Mouse (Mus musculus): Measurements from ENCODE around the gene Tango6. TPM values are rescaled to one million over a fixed set of nuclear protein-coding genes. Genes with fewer than 3 reads are reported as not detected.

Gene Tango6
- total and polyA plus RNA-seq, 2 experiments from 2014 or later: 4.0 to 13.5 TPM

- DNase-seq (ENCODE audit: low spot score) (no peak), ATAC-seq (ENCODE audit: insufficient read depth, low read depth) (no peak)
- peaks cover 3% of the 10 kb centered on the region; the same call in 1 of the 2 replicates for H3K4me1 ChIP-seq (ENCODE audit: control insufficient read depth, insufficient read depth)
- no peak overlapping the region for H3K9ac ChIP-seq (replicated peaks; ENCODE audit: low read depth, low read length)
- 62% methylated on average over 5 of the region's 5 CpGs for WGBS
- 0 out of 2 replicates have a peak, but pooled peaks cover 5% of the 10 kb centered on the region for H3K36me3 ChIP-seq (replicated peaks; ENCODE audit: control insufficient read depth, insufficient read depth, low read length)
- H3K27ac ChIP-seq (ENCODE audit: low read depth): no peak overlapping the region
- no peak overlapping the region for H3K4me2 ChIP-seq (ENCODE audit: low read depth, low read length)
- no peaks in the 10 kb centered on the region for H3K27me3 ChIP-seq (ENCODE audit: control insufficient read depth, insufficient read depth, low read length)
- TF ChIP-seq CTCF (IDR thresholded peaks at IDR 0.05; ENCODE audit: low read depth) (no peak), EP300 (IDR thresholded peaks at IDR 0.05; ENCODE audit: low read depth) (no peak)
- H3K9me3 ChIP-seq (replicated peaks; ENCODE audit: control insufficient read depth, low read length): no peaks in the 10 kb centered on the region
- H3K4me3 ChIP-seq (ENCODE audit: low read depth, low read length): no peak overlapping the region
Observed at GRCm38 (mm10) chr8:106829526-106830045, 146.7 kb downstream of the Tango6 start.

DNA sequence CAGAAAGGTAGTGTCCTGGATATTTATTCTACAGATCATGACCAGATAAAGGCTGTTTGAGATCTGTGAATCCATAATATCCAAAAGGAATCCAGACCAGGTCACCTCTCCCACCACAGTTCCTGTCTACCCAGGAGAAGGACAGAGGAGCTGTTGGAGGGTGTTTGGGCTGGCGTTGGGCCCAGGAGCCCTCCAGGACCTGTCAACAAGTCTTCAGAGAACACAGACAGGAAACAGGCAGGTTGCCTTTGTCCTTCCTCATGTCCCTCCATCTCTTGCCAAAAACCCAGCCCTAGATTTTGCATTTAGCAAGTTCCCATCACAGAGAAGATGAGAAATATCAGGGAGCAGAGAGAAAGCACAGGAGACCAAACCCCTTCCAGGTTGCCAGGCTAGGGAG lies 152.0 kb downstream of the Tango6 start:
- TF ChIP-seq CTCF (IDR thresholded peaks at IDR 0.05; ENCODE audit: low read depth) (no peak), EP300 (IDR thresholded peaks at IDR 0.05; ENCODE audit: low read depth) (peak; percentile 94)

DNA sequence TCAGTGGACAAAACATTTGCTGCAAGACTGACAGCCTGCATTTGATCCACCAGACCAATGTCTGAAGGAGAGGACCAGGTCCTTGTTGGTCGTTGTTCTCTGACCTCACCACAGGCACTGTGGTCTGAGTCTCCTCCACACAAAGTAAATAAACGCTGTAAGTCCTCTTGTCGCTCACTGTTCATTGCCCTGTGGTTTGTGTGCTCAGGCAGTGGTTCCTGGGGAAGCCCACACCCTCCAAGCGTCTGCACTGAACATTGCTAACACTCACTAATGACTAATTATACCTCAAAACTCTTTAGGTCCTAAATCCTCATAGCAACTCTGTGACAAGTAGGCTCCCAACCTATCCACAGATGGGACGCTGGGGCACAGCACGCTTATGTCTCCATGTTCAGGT lies 153.7 kb downstream of the Tango6 start:
- H3K9me3 ChIP-seq (replicated peaks; ENCODE audit: control insufficient read depth, low read length): no peaks in the 10 kb centered on the region
- H3K27me3 ChIP-seq (ENCODE audit: control insufficient read depth, insufficient read depth, low read length): no peaks in the 10 kb centered on the region
- TF ChIP-seq CTCF (IDR thresholded peaks at IDR 0.05; ENCODE audit: low read depth) (no peak), EP300 (IDR thresholded peaks at IDR 0.05; ENCODE audit: low read depth) (no peak)
- no peak overlapping the region for H3K27ac ChIP-seq (ENCODE audit: low read depth)
- 79% methylated on average over 6 of the region's 6 CpGs for WGBS
- H3K4me2 ChIP-seq (ENCODE audit: low read depth, low read length): no peak overlapping the region
- ATAC-seq (ENCODE audit: insufficient read depth, low read depth): no peak
- H3K4me3 ChIP-seq (ENCODE audit: low read depth, low read length): no peak overlapping the region
- H3K9ac ChIP-seq (replicated peaks; ENCODE audit: low read depth, low read length): no peak overlapping the region
- DNase-seq (ENCODE audit: low spot score): no peak
- H3K36me3 ChIP-seq (replicated peaks; ENCODE audit: control insufficient read depth, insufficient read depth, low read length): no peaks in the 10 kb centered on the region
- peaks cover 29% of the 10 kb centered on the region for H3K4me1 ChIP-seq (ENCODE audit: control insufficient read depth, insufficient read depth)

More for the DNA sequence above, 152.0 kb downstream of the Tango6 start:
- DNase-seq (ENCODE audit: low spot score) (peak; percentile 87), ATAC-seq (ENCODE audit: insufficient read depth, low read depth) (peak; percentile 90)
- Histone ChIP-seq H3K4me2 (ENCODE audit: low read depth, low read length) (no peak overlapping the region), H3K27me3 (ENCODE audit: control insufficient read depth, insufficient read depth, low read length) (no peaks in the 10 kb centered on the region), H3K4me3 (ENCODE audit: low read depth, low read length) (no peak overlapping the region), H3K36me3 (replicated peaks; ENCODE audit: control insufficient read depth, insufficient read depth, low read length) (no peaks in the 10 kb centered on the region), H3K4me1 (ENCODE audit: control insufficient read depth, insufficient read depth) (peaks cover 25% of the 10 kb centered on the region), H3K9ac (replicated peaks; ENCODE audit: low read depth, low read length) (no peak overlapping the region), H3K9me3 (replicated peaks; ENCODE audit: control insufficient read depth, low read length) (no peaks in the 10 kb centered on the region), H3K27ac (ENCODE audit: low read depth) (peak overlapping the region; percentile 74)
- WGBS: 13% methylated on average over 1 of the region's 1 CpGs

DNA sequence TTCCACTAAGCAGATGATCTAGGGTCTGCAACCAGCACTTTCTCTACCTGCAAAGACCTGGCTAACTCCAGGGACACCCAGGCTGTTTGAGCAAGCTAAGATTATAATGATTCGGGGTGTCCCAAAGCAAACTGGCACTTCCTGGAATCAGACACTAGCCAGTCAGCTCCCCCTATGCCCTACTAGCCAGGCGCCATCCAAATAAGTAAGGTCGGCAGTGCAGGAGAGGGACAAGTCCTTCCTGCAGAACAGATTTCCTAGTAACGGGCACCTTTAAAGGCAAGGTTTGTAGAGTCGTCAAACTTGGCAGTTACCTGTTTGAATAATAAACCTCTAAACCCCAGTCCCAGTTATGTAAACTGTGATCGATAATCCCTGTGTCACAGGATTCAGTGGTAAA lies 155.9 kb downstream of the Tango6 start:
- no peak for ATAC-seq (ENCODE audit: insufficient read depth, low read depth)
- 50% methylated on average over 6 of the region's 6 CpGs for WGBS
- Histone ChIP-seq H3K9me3 (replicated peaks; ENCODE audit: control insufficient read depth, low read length) (no peaks in the 10 kb centered on the region), H3K36me3 (replicated peaks; ENCODE audit: control insufficient read depth, insufficient read depth, low read length) (no peaks in the 10 kb centered on the region), H3K4me3 (ENCODE audit: low read depth, low read length) (no peak overlapping the region), H3K4me2 (ENCODE audit: low read depth, low read length) (peak overlapping the region; percentile 47), H3K27me3 (ENCODE audit: control insufficient read depth, insufficient read depth, low read length) (no peaks in the 10 kb centered on the region), H3K9ac (replicated peaks; ENCODE audit: low read depth, low read length) (no peak overlapping the region), H3K27ac (ENCODE audit: low read depth) (peak overlapping the region; percentile 93), H3K4me1 (ENCODE audit: control insufficient read depth, insufficient read depth) (peaks cover 29% of the 10 kb centered on the region)
- TF ChIP-seq EP300 (IDR thresholded peaks at IDR 0.05; ENCODE audit: low read depth): no peak
- TF ChIP-seq CTCF (IDR thresholded peaks at IDR 0.05; ENCODE audit: low read depth): no peak
- no peak for DNase-seq (ENCODE audit: low spot score)

GRCm38 (mm10) chr8:106839209-106840001 lies 156.5 kb downstream of the Tango6 start:
- Histone ChIP-seq H3K36me3 (replicated peaks; ENCODE audit: control insufficient read depth, insufficient read depth, low read length) (no peaks in the 10 kb centered on the region), H3K27me3 (ENCODE audit: control insufficient read depth, insufficient read depth, low read length) (no peaks in the 10 kb centered on the region), H3K27ac (ENCODE audit: low read depth) (peak overlapping the region; percentile 93), H3K4me1 (ENCODE audit: control insufficient read depth, insufficient read depth) (peaks cover 28% of the 10 kb centered on the region), H3K4me2 (ENCODE audit: low read depth, low read length) (peak overlapping the region; percentile 47), H3K9me3 (replicated peaks; ENCODE audit: control insufficient read depth, low read length) (no peaks in the 10 kb centered on the region), H3K9ac (replicated peaks; ENCODE audit: low read depth, low read length) (no peak overlapping the region), H3K4me3 (ENCODE audit: low read depth, low read length) (no peak overlapping the region)
- no peak for TF ChIP-seq CTCF (IDR thresholded peaks at IDR 0.05; ENCODE audit: low read depth)
- no peak for TF ChIP-seq EP300 (IDR thresholded peaks at IDR 0.05; ENCODE audit: low read depth)
- DNase-seq (ENCODE audit: low spot score) (peak; percentile 66), ATAC-seq (ENCODE audit: insufficient read depth, low read depth) (peak; percentile 75)
- WGBS: 21% methylated on average over 11 of the region's 11 CpGs
